ENCODE assay signal across 8 mouse cellular contexts in the genomic region with DNA sequence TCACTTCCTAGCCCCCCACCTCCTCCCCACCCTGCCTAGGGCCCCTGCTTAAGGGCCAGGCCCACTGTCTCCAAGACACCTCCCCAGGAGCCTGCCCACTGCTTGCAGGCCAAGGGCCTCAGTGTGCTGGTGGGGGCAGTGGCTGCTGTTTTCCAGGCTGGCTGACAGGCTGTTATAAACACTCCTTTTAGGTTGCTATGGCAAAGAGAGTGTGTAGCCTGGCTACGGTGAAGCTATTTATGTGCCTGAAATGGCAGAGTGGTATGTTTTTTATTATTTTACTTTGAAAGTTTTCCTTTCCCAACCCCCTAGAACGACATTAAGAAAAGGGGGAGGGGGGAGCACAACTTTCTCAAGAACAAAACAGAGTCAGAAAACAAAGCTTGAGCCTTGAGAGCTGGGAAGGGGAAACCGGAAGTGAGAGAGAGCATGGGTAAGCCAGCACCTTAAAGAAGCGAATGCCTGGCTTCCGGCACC. TPM values are rescaled to one million over a fixed set of nuclear protein-coding genes. Genes with fewer than 3 reads are reported as not detected.
DNase-seq lines count a peak whose midpoint lies in the region; ATAC-seq lines count a peak whose summit lies in the region.

No protein-coding gene starts in this region.

- no peak for DNase-seq in heart, postnatal 36 days
- peak; percentile 36 to 62 for DNase-seq in layer of hippocampus, postnatal 14 days (ENCODE audit: low spot score in 2 of 2)
- DNase-seq in right cerebral cortex, adult 18-20 months, result peak; percentile 29
- DNase-seq in cerebellum, postnatal 4 days (ENCODE audit: low spot score in 2 of 2), result no peak
- no peak for DNase-seq in kidney, postnatal 14 days
- no peak for DNase-seq in cerebellum, postnatal 10 days

- intact Hi-C loops in heart, postnatal 36 days (cut with DNase I), result no loop called here

- 53% methylated on average over 5 of the region's 5 CpGs for WGBS in heart, embryonic 13.5 days
- 31% methylated on average over 5 of the region's 5 CpGs for WGBS in forebrain, embryonic 15.5 days

- peaks cover 86% of the 10 kb centered on the region for H3K4me1 ChIP-seq in heart, embryonic 13.5 days
- peaks cover 8% of the 10 kb centered on the region; the same call in 1 of the 2 replicates for H3K4me1 ChIP-seq in forebrain, embryonic 15.5 days

- H3K9ac ChIP-seq in heart, embryonic 13.5 days, result peak overlapping the region; percentile 15; the same call in 1 of the 2 replicates
- H3K9ac ChIP-seq in forebrain, embryonic 15.5 days (replicated peaks), result no peak overlapping the region

- ATAC-seq in heart, embryonic 13.5 days (ENCODE audit: extremely low read depth, insufficient number of reproducible peaks, low FRiP score, low TSS enrichment), result no peak
- 0 out of 2 replicates have a peak, but pooled peaks have one; percentile 46 for ATAC-seq in forebrain, embryonic 15.5 days (replicated peaks)

- H3K9me3 ChIP-seq in heart, embryonic 13.5 days, result no peaks in the 10 kb centered on the region
- no peaks in the 10 kb centered on the region for H3K9me3 ChIP-seq in forebrain, embryonic 15.5 days

- H3K27ac ChIP-seq in heart, embryonic 13.5 days (replicated peaks), result peak overlapping the region; percentile 54
- 0 out of 2 replicates have a peak overlapping the region, but pooled peaks have one; percentile 14 for H3K27ac ChIP-seq in forebrain, embryonic 15.5 days (replicated peaks)

- no peak overlapping the region for H3K4me3 ChIP-seq in heart, embryonic 13.5 days
- no peak overlapping the region for H3K4me3 ChIP-seq in forebrain, embryonic 15.5 days

- H3K36me3 ChIP-seq in heart, embryonic 13.5 days, result no peaks in the 10 kb centered on the region
- no peaks in the 10 kb centered on the region for H3K36me3 ChIP-seq in forebrain, embryonic 15.5 days

- no peak overlapping the region for H3K4me2 ChIP-seq in heart, embryonic 13.5 days
- H3K4me2 ChIP-seq in forebrain, embryonic 15.5 days (replicated peaks), result no peak overlapping the region

- H3K27me3 ChIP-seq in heart, embryonic 13.5 days (replicated peaks), result no peaks in the 10 kb centered on the region
- no peaks in the 10 kb centered on the region for H3K27me3 ChIP-seq in forebrain, embryonic 15.5 days

RNA-seq across cellular contexts. Expression of a gene that starts 37.9 kb away (rescaled TPM):
- 13.9 and 16.8 TPM in 2 replicates for polyA plus RNA-seq in heart, embryonic 13.5 days (2015; fragmentation: Nextera tagmentation; extraction: Ambion mirVana)
- 10 to 100 TPM; 19.5 to 23.7 TPM for total RNA-seq in heart, postnatal 36 days (2021)
- 8.6 and 10.4 TPM in 2 replicates for polyA plus RNA-seq in forebrain, embryonic 15.5 days (2015; fragmentation: Nextera tagmentation; extraction: Ambion mirVana)
- total RNA-seq in layer of hippocampus, postnatal 14 days (2021), result 10 to 100 TPM; 62.9 to 67.4 TPM

Comparison
In these comparisons a context has a peak if more than half of its experiments do, and no peak if none do; other contexts are left out.
1. DNase-seq: peak in layer of hippocampus, postnatal 14 days (2 of 2) and right cerebral cortex, adult 18-20 months (single experiment); none in heart, postnatal 36 days (0 of 2), cerebellum, postnatal 4 days (0 of 2), kidney, postnatal 14 days (single experiment) and cerebellum, postnatal 10 days (0 of 2).